41 mouse cellular contexts compared by ENCODE assay signal in the genomic region with DNA sequence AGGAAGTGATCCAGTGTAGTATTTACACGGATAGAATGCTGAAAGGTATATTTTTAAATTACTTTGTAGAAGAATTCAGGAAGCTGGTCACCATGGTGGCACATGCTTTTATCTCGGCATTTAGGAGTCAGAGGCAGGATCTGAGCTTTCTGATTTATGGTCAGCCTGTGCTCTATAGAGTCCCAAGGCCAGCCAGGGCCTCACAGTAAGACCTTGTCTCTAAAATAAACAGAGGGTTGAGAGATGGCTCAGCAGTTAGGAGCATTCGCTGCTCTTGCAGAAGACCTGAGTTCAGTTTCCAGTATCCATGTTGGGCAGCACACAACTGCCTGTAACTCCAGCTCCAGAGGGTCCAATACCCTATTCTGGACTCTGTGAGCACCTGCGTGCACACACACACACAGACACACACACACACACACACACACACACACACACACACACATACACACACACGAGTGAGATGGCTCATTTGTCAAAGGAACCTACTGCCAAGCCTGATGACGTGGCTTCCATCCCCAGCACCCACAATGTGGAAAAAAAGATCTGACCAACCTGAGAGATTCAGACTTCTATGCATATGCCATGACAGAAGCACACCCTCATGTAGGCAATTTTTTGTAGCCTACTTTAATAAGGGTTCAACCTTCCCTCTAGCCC. TPM values are rescaled to one million over a fixed set of nuclear protein-coding genes. Genes with fewer than 3 reads are reported as not detected.
"Had no signal": no experiment of that assay in that cellular context is flagged by ENCODE, and none has a peak within 500 bp of the region (broad histone marks: within the 10 kb centered on the region; RNA-seq: fewer than 3 reads in every experiment).

No protein-coding gene starts in this region.

- DNase-seq: gastrocnemius, postnatal 14 days; gastrocnemius, postnatal 36 days; heart, adult 2 months; heart, postnatal 14 days; heart, postnatal 36 days; kidney, adult 11 months; kidney, adult 2 months; kidney, adult 9 months; kidney, postnatal 14 days; kidney, postnatal 36 days; layer of hippocampus, adult 9-11 months; layer of hippocampus, postnatal 36 days; left cerebral cortex, postnatal 4 days had no signal

RNA-seq across cellular contexts. Expression of a gene that starts 10.0 kb away (rescaled TPM):
- total RNA-seq: gastrocnemius, adult 8-10 months; gastrocnemius, postnatal 14 days; gastrocnemius, postnatal 36 days; heart, adult 2 months; heart, postnatal 14 days; heart, postnatal 36 days; hindbrain, postnatal 0 days; layer of hippocampus, adult 18-20 months; layer of hippocampus, adult 8-10 months; layer of hippocampus, postnatal 14 days; layer of hippocampus, postnatal 36 days; left cerebral cortex, adult 18-20 months; left cerebral cortex, adult 8-10 months; left cerebral cortex, postnatal 10 days; left cerebral cortex, postnatal 25 days; left cerebral cortex, postnatal 4 days had no signal
- polyA plus RNA-seq: heart, embryonic 13.5 days; heart, embryonic 15.5 days; heart, postnatal 0 days; hindbrain, embryonic 13.5 days; hindbrain, embryonic 15.5 days; liver, adult 2 months; liver, embryonic 12.5 days; liver, embryonic 14.5 days; liver, embryonic 16.5 days had no signal

RNA-seq across cellular contexts. Expression of a gene that starts 32.0 kb away (rescaled TPM):
- total RNA-seq: gastrocnemius, adult 8-10 months; gastrocnemius, postnatal 14 days; gastrocnemius, postnatal 36 days; heart, adult 2 months; heart, postnatal 14 days; heart, postnatal 36 days; hematopoietic stem cell, adult 5-6 weeks; hindbrain, postnatal 0 days; layer of hippocampus, adult 18-20 months; layer of hippocampus, adult 8-10 months; layer of hippocampus, postnatal 14 days; layer of hippocampus, postnatal 36 days; left cerebral cortex, postnatal 10 days; left cerebral cortex, postnatal 4 days; liver, adult 2 months had no signal
- polyA plus RNA-seq: heart, embryonic 11.5 days; heart, embryonic 13.5 days; heart, embryonic 15.5 days; heart, postnatal 0 days; hindbrain, embryonic 11.5 days; hindbrain, embryonic 13.5 days; hindbrain, embryonic 15.5 days; hindbrain, postnatal 0 days; intestine, embryonic 14.5 days; intestine, embryonic 16.5 days; kidney, embryonic 15.5 days; kidney, postnatal 0 days; limb, embryonic 11.5 days; limb, embryonic 13.5 days; limb, embryonic 15.5 days; liver, adult 2 months; liver, embryonic 12.5 days; liver, embryonic 14.5 days; liver, embryonic 16.5 days had no signal
